Mouse (Mus musculus) kidney, adult 2 months (tissue): Measurements from ENCODE around the gene Rab15. TPM values are rescaled to one million over a fixed set of nuclear protein-coding genes. Genes with fewer than 3 reads are reported as not detected.
A peak's percentile ranks its signal among the peaks of the same experiment; 100 is the strongest.

Experiments used
- DNase-seq: peaks from one replicate; pipeline ENCODE4 v3.0.0; 2021
- H3K27ac ChIP-seq: fragments of 200-500 bp; 2 replicates; pipeline ENCODE4 v1.5.1; 2012; ENCODE audit warnings: low read depth, low read length, control low read depth, inconsistent platforms; ENCODE audit not compliant: insufficient read depth
- H3K27me3 ChIP-seq: fragments of 200-500 bp; replicated peaks from 2 replicates; pipeline ENCODE4 v1.6.1; 2012; ENCODE audit warnings: mild to moderate bottlenecking, moderate library complexity, low read length, inconsistent platforms; ENCODE audit not compliant: control insufficient read depth, insufficient read depth
- H3K36me3 ChIP-seq: fragments of 200-500 bp; 2 replicates; pipeline ENCODE4 v1.6.1; 2012; ENCODE audit warnings: mild to moderate bottlenecking, moderate library complexity, low read length, inconsistent platforms; ENCODE audit not compliant: control insufficient read depth, insufficient read depth
- H3K4me1 ChIP-seq: fragments of 200-500 bp; 2 replicates; pipeline ENCODE4 v1.6.1; 2011; ENCODE audit warnings: low read length; ENCODE audit not compliant: control insufficient read depth, insufficient read depth
- H3K4me3 ChIP-seq: fragments of 200-500 bp; 2 replicates; pipeline ENCODE4 v1.5.1; 2011; ENCODE audit warnings: mild to moderate bottlenecking, low read depth, low read length, control low read depth; ENCODE audit not compliant: insufficient read depth
- CTCF ChIP-seq: fragments of 200-500 bp; conservative IDR thresholded peaks from 2 replicates; pipeline ENCODE4 v1.5.1; 2011; ENCODE audit warnings: low read depth, mild to moderate bottlenecking, control low read depth, low read length, moderate library complexity, mixed read lengths; ENCODE audit not compliant: insufficient read depth, insufficient read length
- POLR2A ChIP-seq: fragments of 200-500 bp; IDR thresholded peaks from one replicate; pipeline ENCODE4 v1.6.1; 2011; ENCODE audit warnings: low read depth, low read length, control low read depth
- WGBS: fragments of 180-500 bp; shearing (Covaris S2); methylation state at CpG from one replicate; pipeline ENCODE4 v1.1.7; 2018; 5-methylcytosine and 5-hydroxymethylcytosine counted together
- polyA plus RNA-seq: library from polyadenylated mRNA; depleted of rRNA; stranded (reverse); fragments of >200 nt; gene quantifications from 2 replicates; pipeline ENCODE4 v1.2.3, GENCODE M21; 2012

Rab15 gene
- polyA plus RNA-seq, 1 experiment: 4.4 TPM

- no peaks in the 10 kb centered on the region for H3K27me3 ChIP-seq
- H3K27ac ChIP-seq: no peak overlapping the region
- TF ChIP-seq POLR2A (no peak), CTCF (no peak)
- no peak overlapping the region for H3K4me3 ChIP-seq
- H3K36me3 ChIP-seq: no peaks in the 10 kb centered on the region; the same call in 1 of the 2 replicates
- no peak for DNase-seq
- peaks cover 3% of the 10 kb centered on the region; the same call in 1 of the 2 replicates for H3K4me1 ChIP-seq
- WGBS: 68% methylated on average over 4 of the region's 4 CpGs
Measured at GRCm38 (mm10) chr12:76775132-76775531, 47.6 kb downstream of the Rab15 start.

DNA sequence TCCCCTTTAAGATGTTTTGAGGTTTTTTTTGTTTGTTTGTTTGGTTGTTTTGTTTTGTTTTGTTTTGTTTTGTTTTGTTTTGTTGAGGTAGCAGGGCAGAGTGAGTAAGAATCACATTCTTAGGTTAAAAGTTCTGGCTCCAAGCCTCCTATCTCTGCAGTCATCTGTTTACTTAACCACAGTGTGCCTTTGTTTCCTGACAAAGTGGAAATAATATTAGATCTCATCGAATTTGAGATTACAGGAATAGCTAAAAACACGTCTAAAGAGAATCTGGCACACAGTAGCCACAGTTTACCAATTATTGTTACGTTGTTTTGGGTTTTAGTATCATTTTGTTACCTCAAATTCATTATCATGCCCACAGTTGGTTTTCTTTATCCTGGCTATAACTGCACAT lies 48.1 kb downstream of the Rab15 start:
- H3K4me1 ChIP-seq: peaks cover 3% of the 10 kb centered on the region; the same call in 1 of the 2 replicates
- no peaks in the 10 kb centered on the region for H3K27me3 ChIP-seq
- no peak overlapping the region for H3K4me3 ChIP-seq
- H3K36me3 ChIP-seq: no peaks in the 10 kb centered on the region; the same call in 1 of the 2 replicates
- TF ChIP-seq POLR2A (no peak), CTCF (no peak)
- 68% methylated on average over 3 of the region's 3 CpGs for WGBS
- no peak for DNase-seq
- H3K27ac ChIP-seq: no peak overlapping the region

DNA sequence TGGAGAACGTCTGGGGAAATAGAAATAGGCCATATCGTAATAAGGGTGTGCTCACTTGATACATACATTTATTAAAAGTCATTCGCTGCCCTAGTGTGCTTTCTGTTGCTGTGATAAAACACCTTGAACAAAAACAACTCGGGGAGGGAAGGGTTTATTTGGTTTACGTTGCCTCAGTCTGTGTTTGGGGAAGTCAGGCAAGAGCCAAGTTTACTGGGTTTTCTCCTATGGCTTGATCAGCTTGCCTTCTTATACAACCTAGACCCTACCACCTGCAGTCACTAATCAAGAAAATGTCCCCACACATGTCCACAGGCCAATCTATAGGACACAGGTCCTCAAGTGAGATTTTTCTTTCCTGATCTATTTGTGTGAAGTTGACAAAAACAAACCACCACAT lies 51.2 kb downstream of the Rab15 start:
- Histone ChIP-seq H3K27ac (no peak overlapping the region), H3K27me3 (no peaks in the 10 kb centered on the region), H3K36me3 (no peaks in the 10 kb centered on the region), H3K4me1 (peaks cover 3% of the 10 kb centered on the region; the same call in 1 of the 2 replicates), H3K4me3 (no peak overlapping the region)
- no peak for TF ChIP-seq CTCF
- no peak for TF ChIP-seq POLR2A
- 93% methylated on average over 5 of the region's 5 CpGs for WGBS
- no peak for DNase-seq

DNA sequence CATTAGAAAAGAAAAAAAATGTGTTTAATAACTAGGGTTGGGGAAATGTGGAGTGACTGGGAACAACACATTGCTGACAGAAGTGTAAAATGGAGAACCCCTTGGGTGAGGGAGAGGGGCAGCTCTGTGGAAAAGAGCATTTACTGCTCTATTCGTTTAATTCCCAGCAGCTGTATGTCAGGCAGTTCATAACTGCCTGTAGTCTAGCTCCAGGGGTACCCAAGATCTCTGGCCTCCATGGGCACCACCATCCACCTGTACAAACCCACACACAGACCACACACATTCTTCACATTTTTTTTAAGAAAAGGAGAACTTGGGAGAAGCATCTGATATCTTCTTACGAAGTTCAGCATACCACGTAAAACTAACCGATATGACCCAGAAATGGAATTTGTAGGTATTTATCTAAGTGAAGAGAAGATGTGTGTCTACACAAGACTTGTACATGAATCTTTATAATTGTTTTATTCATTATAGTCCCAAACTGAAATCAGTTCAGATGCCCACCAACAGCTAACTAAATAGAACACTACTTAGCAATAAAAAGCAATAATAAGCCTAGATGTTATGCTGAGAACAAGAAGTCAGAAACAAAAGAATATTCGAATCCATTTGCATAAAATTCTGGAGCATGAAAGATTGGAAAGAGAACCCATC lies 51.7 kb downstream of the Rab15 start:
- 91% methylated on average over 5 of the region's 5 CpGs for WGBS

DNA sequence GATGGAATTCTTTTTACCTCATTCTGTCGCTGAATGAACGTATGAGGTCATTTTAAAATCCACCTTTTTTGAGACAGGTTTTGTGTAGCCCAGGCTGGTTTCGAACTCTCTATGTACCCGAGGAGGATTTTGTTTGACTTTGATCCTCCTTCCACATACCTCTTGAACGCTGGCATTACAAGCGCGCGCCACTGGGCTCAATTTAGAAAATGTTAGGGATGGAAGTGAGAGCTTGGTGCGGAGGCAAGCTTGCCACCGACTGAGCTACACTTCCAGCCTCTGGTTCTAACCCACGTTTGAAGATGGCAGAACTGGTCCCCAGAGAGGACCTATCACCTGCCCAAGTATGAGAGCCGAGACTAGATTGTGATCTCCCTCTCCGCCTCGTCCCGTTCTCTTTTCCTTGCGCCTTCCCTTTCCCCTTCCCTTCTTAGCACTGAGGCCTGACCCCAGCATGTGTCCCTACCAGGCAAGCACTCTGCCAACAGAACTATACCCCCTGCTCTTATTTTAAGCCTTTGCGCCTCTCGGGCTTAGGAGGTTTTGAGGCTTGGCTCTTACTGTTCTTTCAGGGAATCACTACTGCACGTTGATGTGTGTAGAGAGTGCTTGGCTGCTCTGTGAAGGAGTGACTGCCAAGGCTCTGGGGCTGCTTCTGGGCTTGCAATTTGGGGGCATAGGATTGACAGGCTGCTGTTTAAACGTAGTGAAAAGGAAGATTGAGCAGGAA lies 56.6 kb downstream of the Rab15 start:
- DNase-seq: no peak
- H3K27ac ChIP-seq: peak overlapping the region; percentile 98

More for the DNA sequence above, 51.7 kb downstream of the Rab15 start:
- Histone ChIP-seq H3K4me1 (peaks cover 6% of the 10 kb centered on the region; the same call in 1 of the 2 replicates), H3K27me3 (no peaks in the 10 kb centered on the region), H3K36me3 (no peaks in the 10 kb centered on the region), H3K27ac (no peak overlapping the region), H3K4me3 (no peak overlapping the region)
- DNase-seq: no peak
- TF ChIP-seq CTCF (no peak), POLR2A (no peak)

GRCm38 (mm10) chr12:76765354-76765851 lies 57.3 kb downstream of the Rab15 start, which contains the start of the genes Churc1 and Fntb:
TSS of gene Churc1 (plus strand) at chr12:76765538.
TSS of gene Fntb (plus strand) at chr12:76765589.
- WGBS: under 1% methylated on average over 31 of the region's 31 CpGs
- peaks cover 4% of the 10 kb centered on the region; the same call in 1 of the 2 replicates for H3K4me1 ChIP-seq
- peak within 1 kb of the TSS; percentile 98 for H3K27ac ChIP-seq
- no peaks in the 10 kb centered on the region for H3K27me3 ChIP-seq
- no peaks in the 10 kb centered on the region for H3K36me3 ChIP-seq
- peak; percentile 97 for DNase-seq
- peak within 1 kb of the TSS; percentile 96 for H3K4me3 ChIP-seq
- peak; percentile 55 for TF ChIP-seq POLR2A
- TF ChIP-seq CTCF: no peak

More for the DNA sequence above, 56.6 kb downstream of the Rab15 start:
- TF ChIP-seq POLR2A: no peak
- no peak for TF ChIP-seq CTCF
- Histone ChIP-seq H3K27me3 (no peaks in the 10 kb centered on the region), H3K4me3 (peak overlapping the region; percentile 96), H3K36me3 (no peaks in the 10 kb centered on the region), H3K4me1 (peaks cover 4% of the 10 kb centered on the region; the same call in 1 of the 2 replicates)
- WGBS: 36% methylated on average over 20 of the region's 20 CpGs
